Mouse (Mus musculus): Measurements from ENCODE around the gene Uckl1. TPM values are rescaled to one million over a fixed set of nuclear protein-coding genes. Genes with fewer than 3 reads are reported as not detected.
A peak's percentile ranks its signal among the peaks of the same experiment; 100 is the strongest.

Gene Uckl1
- polyA plus RNA-seq, 1 experiment = 53.4 TPM

DNA sequence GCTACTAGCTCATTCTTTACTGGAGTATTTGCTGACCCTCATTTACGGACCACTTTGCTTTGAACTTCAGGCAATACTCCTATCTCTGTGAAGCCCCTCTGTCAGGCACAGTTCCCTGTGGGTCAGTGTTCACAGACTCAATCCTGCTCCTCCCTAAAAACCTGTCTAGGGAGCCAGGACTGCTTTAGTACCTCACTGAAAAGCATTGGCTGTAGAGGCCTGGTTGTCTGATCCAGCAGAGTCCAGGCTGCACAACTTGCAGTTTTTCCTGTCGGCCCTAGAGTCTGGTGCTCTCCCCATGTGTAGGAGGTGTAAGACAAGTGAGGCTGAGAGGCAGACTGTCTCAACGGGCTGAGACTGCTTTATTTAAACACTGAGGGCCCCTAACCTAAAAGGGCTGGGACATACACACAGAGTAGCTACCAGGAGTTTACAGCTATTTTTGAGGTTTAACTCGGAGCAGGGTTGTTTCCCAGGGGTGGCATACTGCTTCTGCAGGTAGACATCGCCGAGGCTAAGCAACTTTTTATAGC lies 15.6 kb upstream of the Uckl1 start:
- no peaks in the 10 kb centered on the region for H3K36me3 ChIP-seq (ENCODE audit: control insufficient read depth, insufficient read depth)
- H3K27me3 ChIP-seq (ENCODE audit: control insufficient read depth, insufficient read depth, insufficient read length) = no peaks in the 10 kb centered on the region
- H3K4me3 ChIP-seq = peak overlapping the region; percentile 87
- peak overlapping the region; percentile 69 for H3ac ChIP-seq (ENCODE audit: control insufficient read depth, insufficient read length)
- H3K79me2 ChIP-seq (ENCODE audit: control insufficient read depth, insufficient read depth) = peaks cover 35% of the 10 kb centered on the region
- H3K4me2 ChIP-seq (ENCODE audit: low read depth) = peak overlapping the region; percentile 89
- no peak for TF ChIP-seq REST (IDR thresholded peaks at IDR 0.05; ENCODE audit: insufficient read depth, insufficient read length)
- no peak for TF ChIP-seq USF1 (IDR thresholded peaks at IDR 0.05; ENCODE audit: low read depth)
- no peak for TF ChIP-seq TCF12 (IDR thresholded peaks at IDR 0.05; ENCODE audit: insufficient read depth, poor library complexity, severe bottlenecking)
- no peak for TF ChIP-seq SRF (IDR thresholded peaks at IDR 0.05; ENCODE audit: control insufficient read depth, insufficient read length, low read depth)
- TF ChIP-seq POLR2A (IDR thresholded peaks at IDR 0.05; ENCODE audit: insufficient read length, low read depth) = no peak
- no peak for TF ChIP-seq MAX (IDR thresholded peaks at IDR 0.05; ENCODE audit: low read depth)
- no peak for TF ChIP-seq TCF3 (IDR thresholded peaks at IDR 0.05; ENCODE audit: insufficient read length, low read depth)
- no peak for TF ChIP-seq MYOG (IDR thresholded peaks at IDR 0.05; ENCODE audit: control insufficient read depth in 1 of 3, insufficient read depth in 1 of 3, insufficient read length in 2 of 3, low read depth in 2 of 3)
- TF ChIP-seq CEBPB (IDR thresholded peaks at IDR 0.05; ENCODE audit: insufficient read depth, poor library complexity, severe bottlenecking) = no peak
- TF ChIP-seq POLR2AphosphoS2 (IDR thresholded peaks at IDR 0.05; ENCODE audit: insufficient read length, low read depth) = no peak
- TF ChIP-seq MYOD1 (IDR thresholded peaks at IDR 0.05; ENCODE audit: control insufficient read depth in 1 of 3, insufficient read length in 2 of 3, low read depth in 2 of 3) = no peak
- TF ChIP-seq E2F4 (IDR thresholded peaks at IDR 0.05; ENCODE audit: insufficient read depth) = no peak

DNA sequence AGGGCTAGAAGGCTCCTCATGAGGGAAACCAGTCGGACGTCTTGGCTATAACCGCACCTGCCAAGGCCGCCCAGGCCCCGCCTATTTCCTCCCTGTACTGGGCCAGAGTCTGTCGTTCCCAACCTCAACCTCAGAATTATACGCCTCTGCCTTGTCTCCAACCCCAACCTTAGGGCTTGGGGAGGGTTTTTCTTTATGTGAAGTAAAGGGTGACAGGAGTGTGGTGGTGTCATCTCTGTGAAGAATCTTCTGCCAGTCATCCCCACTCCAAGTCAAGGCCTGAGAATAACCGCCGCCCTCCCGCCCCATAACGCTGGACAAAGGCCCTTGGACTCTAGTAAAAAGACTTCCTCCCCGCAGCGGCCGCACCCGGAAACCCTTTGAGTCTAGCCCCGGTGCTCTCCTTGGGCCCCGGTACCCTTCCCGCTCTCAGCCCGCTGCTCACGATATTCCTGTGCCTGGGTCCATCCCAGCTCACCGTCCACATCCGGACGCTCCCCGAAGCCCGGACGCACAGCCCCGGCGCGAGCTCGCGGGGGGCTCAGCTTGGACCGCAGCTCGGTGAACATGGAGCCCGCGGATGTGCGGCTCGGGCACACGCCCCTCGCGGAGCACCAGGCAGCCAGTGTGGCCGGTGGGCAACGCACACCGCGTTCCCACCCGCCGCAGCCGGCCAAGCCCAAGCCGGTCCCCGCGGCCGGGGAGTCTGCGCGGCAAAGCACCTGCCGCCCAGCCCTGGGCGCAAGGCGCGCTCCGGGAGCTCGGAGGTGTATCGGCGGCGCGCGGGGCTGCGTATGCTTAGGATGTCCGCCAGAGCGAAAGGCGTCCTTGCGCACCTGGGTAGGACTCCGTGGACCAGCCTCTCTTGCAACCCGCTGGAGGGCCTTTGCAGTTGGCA lies 14.0 kb upstream of the Uckl1 start, which contains the start of gene Samd10:
Gene Samd10 (minus strand): TSS at position 759 of the 898 bp plus-strand sequence.
- Histone ChIP-seq H3K4me3 (no peak within 1 kb of the TSS), H3K36me3 (ENCODE audit: control insufficient read depth, insufficient read depth) (no peaks in the 10 kb centered on the region), H3K4me2 (ENCODE audit: low read depth) (peak within 1 kb of the TSS; percentile 60), H3K27me3 (ENCODE audit: control insufficient read depth, insufficient read depth, insufficient read length) (no peaks in the 10 kb centered on the region), H3ac (ENCODE audit: control insufficient read depth, insufficient read length) (no peak within 1 kb of the TSS), H3K79me2 (ENCODE audit: control insufficient read depth, insufficient read depth) (peaks cover 24% of the 10 kb centered on the region)
- TF ChIP-seq POLR2AphosphoS2 (IDR thresholded peaks at IDR 0.05; ENCODE audit: insufficient read length, low read depth) (no peak), SRF (IDR thresholded peaks at IDR 0.05; ENCODE audit: control insufficient read depth, insufficient read length, low read depth) (no peak), MAX (IDR thresholded peaks at IDR 0.05; ENCODE audit: low read depth) (no peak), USF1 (IDR thresholded peaks at IDR 0.05; ENCODE audit: low read depth) (no peak), POLR2A (IDR thresholded peaks at IDR 0.05; ENCODE audit: insufficient read length, low read depth) (no peak), CEBPB (IDR thresholded peaks at IDR 0.05; ENCODE audit: insufficient read depth, poor library complexity, severe bottlenecking) (no peak), E2F4 (IDR thresholded peaks at IDR 0.05; ENCODE audit: insufficient read depth) (no peak)

DNA sequence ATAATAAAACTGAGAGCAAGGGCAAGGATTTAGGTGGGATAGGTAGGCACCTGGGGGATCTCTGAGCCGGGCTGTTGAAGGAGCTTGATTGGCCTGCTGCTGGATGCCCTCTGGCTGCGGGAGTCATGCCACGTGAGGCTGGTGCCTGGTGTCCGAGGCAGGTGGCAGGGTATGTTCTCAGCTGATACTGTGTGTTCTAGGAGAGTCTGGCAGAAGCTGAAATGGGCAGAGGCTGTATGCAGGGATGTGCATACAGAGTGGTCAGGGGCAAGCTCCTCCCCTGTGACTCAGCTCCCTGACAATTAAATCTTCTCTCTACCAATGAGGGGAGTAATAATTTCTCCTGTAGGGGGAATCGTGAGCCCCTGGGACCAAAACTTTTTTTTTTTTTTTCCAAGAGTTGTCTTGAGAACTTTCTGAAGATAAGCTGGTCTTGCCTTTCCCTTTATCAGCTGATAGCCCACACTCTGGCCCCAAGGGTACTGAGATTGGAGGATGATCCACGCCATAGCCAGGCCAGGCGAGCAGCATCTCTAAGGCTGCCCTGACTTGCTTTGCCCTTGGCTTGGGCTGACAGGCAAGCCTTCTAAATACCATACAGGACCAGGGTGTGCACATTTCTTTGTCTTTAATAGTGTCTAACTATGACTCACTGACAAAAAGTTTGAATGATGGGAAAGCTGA lies 12.8 kb upstream of the Uckl1 start:
- Histone ChIP-seq H3K79me2 (ENCODE audit: control insufficient read depth, insufficient read depth) (peaks cover 12% of the 10 kb centered on the region), H3ac (ENCODE audit: control insufficient read depth, insufficient read length) (no peak overlapping the region), H3K4me2 (ENCODE audit: low read depth) (no peak overlapping the region), H3K36me3 (ENCODE audit: control insufficient read depth, insufficient read depth) (no peaks in the 10 kb centered on the region), H3K4me3 (no peak overlapping the region), H3K27me3 (ENCODE audit: control insufficient read depth, insufficient read depth, insufficient read length) (no peaks in the 10 kb centered on the region)
- TF ChIP-seq TCF3 (IDR thresholded peaks at IDR 0.05; ENCODE audit: insufficient read length, low read depth) (no peak), MYOD1 (IDR thresholded peaks at IDR 0.05; ENCODE audit: control insufficient read depth in 1 of 3, insufficient read length in 2 of 3, low read depth in 2 of 3) (peak in 1 of 3 experiments; percentile 25)

DNA sequence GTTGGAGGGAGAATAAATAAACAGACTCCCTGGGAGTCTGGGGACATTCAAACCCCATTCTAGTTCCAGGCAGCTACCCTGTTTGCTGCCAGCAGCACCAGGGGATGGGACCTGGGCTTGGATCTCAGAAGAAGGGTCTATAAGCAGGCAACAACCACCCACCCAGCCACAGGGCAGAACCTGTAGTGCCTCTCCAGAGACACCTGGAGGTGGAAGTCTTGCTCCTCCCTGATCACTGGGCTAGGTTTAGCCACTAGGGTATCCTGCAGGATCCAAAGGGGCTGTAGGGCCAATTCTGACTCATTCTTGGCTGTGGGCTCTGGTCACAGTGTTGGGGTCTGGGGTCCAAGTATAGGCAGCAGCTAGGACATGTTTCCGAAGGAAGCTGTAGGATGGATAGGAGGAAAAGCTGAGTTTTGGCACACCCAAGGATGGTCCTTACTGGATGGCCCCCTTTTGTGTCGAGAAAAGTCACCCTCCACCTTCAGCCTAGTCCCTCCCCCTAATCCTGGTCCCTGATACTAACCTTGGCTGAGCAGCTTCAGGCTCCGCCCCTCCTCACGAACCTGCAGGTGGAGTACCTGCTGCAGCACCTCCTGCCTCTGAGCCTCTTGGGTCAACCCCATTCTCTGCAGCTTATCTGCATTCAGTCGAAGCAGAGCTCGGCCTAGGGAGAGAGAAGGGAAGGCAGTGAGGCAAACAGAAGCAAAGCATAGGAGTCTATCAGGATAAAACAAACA lies 11.7 kb upstream of the Uckl1 start:
- Histone ChIP-seq H3ac (ENCODE audit: control insufficient read depth, insufficient read length) (no peak overlapping the region), H3K4me3 (no peak overlapping the region), H3K4me2 (ENCODE audit: low read depth) (no peak overlapping the region), H3K79me2 (ENCODE audit: control insufficient read depth, insufficient read depth) (peaks cover under 1% of the 10 kb centered on the region), H3K36me3 (ENCODE audit: control insufficient read depth, insufficient read depth) (no peaks in the 10 kb centered on the region), H3K27me3 (ENCODE audit: control insufficient read depth, insufficient read depth, insufficient read length) (no peaks in the 10 kb centered on the region)
- TF ChIP-seq POLR2AphosphoS2 (IDR thresholded peaks at IDR 0.05; ENCODE audit: insufficient read length, low read depth) (no peak), MAX (IDR thresholded peaks at IDR 0.05; ENCODE audit: low read depth) (no peak), E2F4 (IDR thresholded peaks at IDR 0.05; ENCODE audit: insufficient read depth) (no peak), TCF3 (IDR thresholded peaks at IDR 0.05; ENCODE audit: insufficient read length, low read depth) (no peak)

All from myocyte (in vitro differentiated cells).